Mouse (Mus musculus): Measurements from ENCODE around the gene Mettl9.

Mettl9 gene

DNA sequence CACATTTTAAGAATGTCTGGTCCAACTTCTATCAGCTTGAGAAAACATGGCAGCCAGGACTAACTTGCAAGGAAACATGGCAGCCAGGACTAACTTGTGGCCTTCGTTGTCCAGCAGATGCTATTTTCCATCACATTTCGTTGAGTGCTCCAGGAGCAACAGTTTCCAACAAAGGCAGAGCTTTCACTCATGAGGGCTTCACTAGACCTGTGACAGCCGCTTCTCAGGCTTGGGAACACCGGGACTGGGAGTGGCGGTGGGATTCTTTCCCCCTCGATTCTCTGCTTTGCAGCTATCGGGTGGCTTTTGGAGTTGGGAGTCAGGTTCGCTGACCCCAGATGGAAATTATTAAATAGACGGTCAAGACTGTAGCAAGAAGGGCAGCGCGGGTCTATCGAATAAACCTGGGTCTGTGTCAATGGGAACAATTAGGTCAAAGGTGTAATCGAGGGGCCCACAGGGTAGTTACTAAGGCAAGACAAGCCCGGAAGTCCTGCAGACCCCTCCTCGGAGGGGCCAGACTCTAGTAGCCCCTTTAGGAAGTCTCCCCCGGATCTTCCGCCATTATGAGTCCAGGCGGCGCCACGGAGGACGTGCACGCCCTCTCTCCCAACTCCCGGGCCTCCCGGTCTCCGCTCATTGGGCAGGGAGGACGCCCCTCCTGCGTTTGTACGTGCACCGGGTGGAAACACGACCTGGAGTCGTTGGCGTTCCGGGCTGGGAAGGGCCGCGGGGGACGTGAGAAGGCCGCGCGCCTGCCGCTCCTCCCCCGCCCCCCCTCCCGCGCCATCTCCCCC is at the start of gene Mettl9:
Gene Mettl9, plus strand, starts transcription at position 590 of the 797 bp plus-strand sequence.
- 2% methylated on average over 42 of the region's 43 CpGs for WGBS

DNA sequence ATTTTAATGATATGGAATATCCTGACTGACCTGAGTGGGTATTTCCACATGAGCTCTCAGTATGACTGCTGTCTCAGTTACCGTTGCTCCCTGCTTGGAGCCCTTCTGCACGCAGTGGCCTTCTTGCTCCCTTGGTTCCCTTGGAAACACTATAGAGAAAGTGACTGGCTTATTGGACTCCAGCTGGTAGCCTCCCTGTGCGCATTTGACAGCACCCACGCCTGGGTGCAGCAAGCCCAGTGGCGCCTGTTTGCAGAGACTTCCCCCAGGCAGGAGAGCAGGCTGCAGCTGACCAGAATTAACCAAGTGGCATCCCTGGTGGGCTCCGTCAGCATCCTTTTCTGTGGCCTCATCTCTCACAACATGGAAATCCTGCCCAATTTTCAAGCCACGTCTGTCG is 43.1 kb upstream of the Mettl9 start:
- WGBS: 64% methylated on average over 8 of the region's 8 CpGs

DNA sequence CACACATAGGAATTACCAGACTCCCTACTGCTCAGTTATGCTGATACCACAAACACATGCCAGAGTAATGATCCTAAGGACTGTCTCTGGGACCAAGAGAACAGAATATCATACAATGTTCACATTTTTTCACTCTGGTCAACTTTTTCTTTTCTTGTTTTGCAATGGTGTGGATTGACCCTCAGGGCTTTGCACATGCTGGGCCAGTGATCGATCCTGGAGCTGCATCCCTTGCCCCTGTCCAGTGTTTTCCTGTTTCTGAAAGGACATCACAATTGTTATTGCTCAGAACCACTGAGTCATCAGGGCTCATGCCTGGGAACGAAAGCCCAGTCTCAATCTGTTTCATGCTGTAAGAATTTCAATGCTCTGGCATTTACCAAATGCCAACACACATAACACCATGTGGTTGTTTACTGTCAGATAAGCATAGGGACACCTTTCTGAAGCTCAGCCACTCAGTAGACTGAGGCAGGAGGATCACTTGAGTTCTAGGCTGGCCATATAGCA is 35.2 kb upstream of the Mettl9 start:
- 57% methylated on average over 2 of the region's 2 CpGs for WGBS

DNA sequence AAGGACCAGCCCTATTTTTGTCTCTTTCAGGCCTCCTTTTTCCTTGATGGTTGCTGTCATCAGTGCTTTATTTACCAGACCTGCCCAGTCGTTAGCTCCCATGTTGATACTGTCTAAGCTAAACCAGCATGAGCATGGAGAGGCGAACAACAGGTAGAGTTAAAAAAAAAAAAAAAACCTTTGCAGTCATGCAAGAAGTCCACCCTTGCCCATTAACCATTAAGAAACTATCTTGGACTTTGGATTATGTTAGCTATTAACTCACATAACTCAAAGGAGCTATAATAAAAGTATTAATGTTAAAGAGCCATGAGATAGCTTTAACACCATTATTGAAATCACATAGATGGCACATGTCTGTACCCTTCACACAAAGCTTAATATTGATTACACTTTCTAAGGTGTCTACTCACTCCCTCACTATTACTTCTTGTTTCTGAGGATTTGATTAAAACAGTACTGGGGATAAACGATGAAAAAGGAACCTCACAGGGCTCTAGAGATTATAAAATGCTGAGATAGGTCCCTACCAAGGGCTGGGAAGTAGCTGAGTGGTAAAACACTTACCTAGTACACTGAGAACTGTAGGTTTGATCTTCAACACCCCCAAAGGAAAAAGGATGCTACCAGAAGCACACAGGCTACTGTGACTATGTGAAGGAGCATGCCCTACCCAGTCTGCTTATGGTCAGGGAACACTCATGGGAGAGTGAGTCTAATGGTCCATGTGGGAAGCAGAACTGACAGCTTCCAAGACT is 34.0 kb upstream of the Mettl9 start:
- 88% methylated on average over 3 of the region's 3 CpGs for WGBS

DNA sequence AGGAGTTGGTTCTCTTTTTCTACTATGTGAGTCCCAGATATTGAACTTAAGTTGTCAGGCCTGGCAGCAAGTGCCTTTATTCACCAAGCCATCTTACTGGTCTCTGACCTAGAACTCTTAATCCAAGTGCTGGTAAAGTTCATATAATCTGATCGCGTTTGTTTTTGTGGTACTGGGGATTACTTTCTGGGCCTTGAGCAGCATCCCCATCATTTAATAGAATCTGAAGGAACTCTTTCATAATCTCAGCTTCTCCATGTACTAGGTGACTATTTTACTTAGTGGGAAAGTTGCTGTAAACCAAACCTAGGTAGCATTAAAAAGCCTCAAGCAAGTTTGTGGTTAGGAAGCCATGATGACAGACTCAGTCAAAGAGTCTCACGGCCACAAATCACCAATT is 32.4 kb upstream of the Mettl9 start:
- WGBS: 83% methylated on average over 3 of the region's 3 CpGs

DNA sequence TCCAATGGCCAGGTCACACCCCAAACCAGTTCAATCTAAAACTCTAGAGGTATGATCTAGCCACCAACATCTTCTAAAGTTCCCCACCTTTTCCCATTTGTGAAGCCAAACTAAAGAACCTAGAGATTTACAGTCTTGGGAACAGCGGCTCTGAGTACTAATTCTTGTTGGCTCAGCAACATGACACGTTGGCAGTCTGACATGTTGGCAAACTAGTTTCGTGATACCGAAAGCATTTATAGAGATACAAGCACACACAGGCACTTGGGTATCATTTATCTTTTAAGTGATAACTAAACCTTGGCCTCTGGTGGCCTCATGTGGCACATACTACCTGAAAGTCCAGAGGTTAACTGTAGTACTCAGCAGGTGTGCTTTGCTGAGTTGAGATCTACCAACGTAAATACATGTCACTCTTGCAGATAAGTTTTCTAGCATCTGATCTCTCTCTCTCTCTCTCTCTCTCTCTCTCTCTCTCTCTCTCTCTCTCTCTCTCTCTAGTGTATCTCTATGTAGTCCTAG is 31.8 kb upstream of the Mettl9 start:
- 73% methylated on average over 5 of the region's 5 CpGs for WGBS

DNA sequence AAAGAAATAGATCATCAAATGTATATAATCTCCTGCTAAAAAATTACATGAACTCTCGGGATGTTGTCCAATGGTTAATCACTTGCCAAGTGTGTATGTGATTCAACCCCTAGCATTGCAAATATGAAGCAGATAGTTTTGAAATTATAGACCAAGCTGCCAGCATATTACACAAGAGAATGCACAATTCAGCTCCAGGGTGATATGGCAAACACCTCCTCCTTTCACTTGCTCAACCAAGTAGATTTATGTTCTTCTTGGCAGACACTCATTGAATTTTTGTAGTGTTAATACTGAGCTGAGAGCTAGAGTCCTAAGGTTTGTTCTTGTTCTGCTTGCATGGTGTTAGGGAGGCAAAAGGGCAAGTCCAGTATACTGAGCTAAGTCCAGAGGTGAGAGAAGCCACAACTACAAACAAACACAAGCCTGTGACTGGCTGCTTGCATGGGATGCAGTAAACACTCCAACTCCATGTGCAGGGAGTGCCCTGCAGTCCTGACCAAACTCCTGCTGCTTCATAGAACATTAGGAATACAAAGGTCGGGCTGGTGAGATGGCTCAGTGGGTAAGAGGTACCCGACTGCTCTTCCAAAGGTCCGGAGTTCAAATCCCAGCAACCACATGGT is 30.3 kb upstream of the Mettl9 start:
- WGBS: 79% methylated on average over 4 of the region's 4 CpGs

DNA sequence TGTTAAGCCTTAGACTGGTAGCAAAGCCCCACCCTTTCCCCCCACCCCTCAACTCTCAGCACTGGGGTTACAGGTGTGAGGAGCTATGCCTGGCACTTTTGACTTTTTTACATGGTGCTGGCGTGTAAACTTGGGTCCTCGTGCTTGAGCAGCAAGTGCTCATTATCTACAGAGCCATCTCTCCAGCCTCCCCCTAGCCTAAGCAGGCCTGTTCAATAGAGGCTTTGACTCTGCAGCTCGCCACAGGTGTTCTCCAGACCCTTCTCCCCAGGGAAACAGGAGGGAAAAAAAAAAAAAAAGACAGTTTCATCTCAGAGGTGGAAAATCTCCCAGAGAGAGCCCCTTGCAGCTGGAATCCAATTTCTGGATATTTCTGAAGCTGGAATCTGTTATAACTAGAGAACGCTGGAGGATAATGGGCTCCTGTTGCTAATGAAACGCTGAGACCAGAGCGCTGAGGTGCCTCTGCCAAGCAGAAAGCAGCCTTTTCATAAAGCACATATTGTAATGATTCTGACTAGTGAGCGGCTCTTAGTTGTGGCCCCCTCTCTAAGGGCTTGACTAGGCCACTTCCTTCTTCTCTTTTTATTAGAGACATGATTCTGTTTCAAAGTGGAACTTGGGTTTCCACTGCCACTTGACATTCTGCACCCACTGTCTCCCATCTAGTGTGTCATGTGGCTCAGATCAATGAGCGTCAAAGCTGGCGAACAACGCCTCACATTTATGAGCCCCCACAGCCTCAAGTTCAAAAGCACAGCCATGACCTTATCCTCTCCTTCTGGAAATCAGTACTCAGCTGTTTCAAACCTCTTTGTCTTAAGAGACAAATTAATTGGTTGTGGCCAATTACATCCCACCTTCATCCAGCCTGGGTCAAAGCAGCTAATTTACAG is 22.2 kb upstream of the Mettl9 start:
- WGBS: 69% methylated on average over 10 of the region's 10 CpGs

DNA sequence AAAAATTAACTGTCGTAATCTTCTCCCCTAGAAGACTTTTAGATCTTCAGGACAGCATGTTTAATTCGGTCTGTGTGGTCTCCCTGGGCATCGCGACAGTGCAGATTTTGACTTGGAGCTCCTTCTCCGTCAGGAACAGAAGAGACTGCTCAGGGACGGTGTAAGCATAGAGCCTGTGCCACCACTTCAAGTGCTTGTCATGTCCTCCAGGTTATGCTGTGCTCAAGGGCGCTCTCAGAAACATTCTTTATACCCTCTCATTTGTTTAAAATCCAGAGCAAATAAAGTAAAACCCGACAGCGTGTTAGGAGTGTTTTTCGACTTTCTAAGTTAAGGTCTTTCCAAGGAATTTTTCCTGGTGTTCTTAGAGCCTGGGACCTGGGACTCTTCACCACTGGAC is 19.8 kb upstream of the Mettl9 start:
- 94% methylated on average over 10 of the region's 10 CpGs for WGBS

DNA sequence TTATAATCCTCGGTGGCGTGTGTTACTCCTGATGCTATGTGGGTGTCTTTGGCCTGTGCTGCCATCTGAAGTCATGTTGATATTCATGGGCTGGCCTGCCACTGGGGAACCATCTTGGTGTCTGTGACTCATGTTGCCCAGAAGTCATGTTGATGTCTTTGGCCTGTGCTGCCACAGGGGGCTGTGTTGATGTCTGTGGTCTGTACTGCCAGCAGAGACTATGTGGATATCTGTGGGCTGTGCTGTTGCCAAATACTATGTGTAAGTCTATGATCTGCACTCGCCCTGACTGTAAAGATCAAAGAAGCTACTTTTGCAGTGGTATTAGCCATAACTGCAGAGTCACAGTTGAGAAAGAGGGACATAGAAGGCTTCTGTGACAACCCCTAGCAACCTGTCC is 15.5 kb upstream of the Mettl9 start:
- WGBS: 81% methylated on average over 3 of the region's 3 CpGs

DNA sequence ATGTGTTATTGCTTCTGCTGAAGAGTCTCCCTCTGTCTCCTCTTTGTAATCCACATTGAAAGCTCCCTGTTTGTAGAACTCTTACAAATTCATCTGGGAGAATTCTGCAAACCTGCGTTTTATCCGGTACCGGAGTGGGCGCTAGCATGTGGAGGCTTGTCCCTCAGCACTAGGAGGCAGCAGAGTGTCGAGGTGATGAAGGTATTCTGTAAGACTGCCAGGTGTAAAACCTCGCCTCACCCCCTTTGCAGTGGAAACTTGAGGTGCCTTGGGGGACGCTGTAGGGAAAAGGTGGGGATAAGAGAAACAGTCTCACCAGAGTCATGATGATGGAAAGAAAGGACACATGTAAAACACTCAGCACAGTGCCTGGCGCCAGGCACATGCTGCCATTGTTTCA is 14.0 kb upstream of the Mettl9 start:
- WGBS: 44% methylated on average over 8 of the region's 8 CpGs

DNA sequence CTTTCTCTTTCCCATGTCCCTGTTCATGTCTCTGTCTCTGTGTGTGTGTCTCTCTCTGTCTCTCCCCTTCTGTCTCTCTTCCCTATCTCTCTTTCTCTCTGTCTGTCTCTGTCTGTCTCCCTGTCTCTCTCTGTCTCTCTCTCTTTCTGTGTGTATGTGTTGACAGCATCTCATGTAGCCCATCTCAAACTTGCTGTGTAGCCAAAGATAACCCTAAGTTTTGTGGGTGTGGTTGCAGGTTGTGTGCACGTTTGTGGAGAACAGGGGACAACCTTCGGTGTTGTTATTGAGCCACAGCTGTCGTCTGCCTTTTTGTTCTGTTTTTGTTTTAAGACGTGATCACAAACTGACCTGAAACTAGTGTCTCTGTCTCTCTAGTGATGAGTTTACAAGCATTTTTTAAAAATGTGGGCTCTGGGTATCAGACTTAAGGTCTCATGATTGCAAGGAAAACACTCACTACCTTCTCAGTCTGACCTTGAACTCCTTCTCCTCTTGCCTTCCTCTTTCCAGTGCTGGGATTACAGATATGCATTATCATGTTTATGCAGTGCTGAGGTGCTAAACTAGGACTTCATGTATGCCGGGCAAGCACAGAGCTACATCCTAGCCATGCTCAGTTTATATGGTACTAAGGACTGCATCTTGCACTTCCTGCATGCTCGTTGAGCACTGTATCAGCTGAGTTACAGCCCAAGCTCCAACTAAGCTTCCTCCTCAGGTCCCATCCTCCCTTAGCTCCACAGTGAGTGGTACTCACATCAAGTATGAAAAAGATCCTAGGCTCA is 8.8 kb upstream of the Mettl9 start:
- 80% methylated on average over 6 of the region's 6 CpGs for WGBS

DNA sequence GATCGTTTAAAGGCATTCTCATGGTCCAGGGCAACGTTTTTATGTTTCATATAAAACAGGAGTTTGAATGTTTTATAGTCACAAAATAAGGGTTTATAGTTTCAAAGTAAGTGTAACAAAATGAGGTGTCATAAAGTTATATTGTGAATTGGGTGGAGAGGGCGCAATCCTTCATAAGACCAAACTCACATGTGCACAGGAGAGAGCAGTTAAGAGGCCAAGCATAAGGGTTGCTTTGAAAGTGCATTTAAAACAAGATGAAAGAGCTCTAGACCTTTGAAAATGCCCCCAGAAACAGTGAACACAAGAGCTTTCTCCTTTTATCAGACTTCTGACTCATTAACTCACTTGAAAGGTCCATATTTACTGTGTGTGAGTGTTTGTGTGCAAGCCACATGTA is 7.9 kb upstream of the Mettl9 start:
- 74% methylated on average over 3 of the region's 3 CpGs for WGBS

DNA sequence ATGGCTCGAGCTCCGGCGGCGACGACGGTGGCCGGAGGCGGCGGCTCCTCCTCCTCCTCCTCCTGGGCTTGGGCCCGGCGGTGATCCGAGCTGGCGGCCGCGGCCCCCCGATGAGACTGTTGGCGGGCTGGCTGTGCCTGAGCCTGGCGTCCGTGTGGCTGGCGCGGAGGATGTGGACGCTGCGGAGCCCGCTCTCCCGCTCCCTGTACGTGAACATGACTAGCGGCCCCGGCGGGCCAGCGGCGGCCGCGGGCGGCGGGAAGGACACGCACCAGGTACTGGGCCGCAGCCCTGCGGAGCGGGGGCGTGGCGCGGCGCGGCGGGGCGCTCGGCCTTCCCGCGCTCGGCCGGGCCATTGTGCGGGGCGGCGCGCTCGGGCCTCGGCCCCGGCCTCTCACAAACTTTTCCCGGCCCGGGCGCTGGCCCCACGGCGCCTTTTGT is 476 bp downstream of the Mettl9 start:
- WGBS: under 1% methylated on average over 55 of the region's 63 CpGs

DNA sequence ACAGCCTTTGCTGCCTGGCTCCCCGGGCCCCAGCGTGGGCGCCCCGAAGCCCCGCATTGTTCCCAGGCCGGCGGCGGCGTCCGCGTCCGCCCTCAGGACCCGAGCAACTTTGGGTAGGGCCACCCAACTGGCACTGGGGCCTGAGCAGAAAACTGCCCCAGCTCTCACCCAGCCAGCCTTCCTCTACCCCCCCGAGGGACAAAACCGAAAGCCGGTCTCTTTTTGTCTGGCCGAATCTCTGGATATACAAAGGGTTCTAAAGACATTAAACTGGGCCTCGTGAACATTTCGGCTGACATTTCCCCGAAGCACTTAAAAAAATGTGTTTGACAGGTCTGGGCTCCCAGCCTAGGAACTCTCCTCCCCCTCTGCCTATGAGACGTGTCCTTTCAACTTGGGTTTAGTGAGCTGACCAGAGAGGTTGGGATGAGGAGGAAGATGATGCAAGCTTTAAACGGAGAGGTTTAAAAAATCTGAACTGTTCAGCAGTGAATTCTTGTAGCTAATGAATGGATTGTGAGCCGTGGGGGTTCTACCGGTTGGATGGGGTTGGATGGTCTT is 996 bp downstream of the Mettl9 start:
- 1% methylated on average over 24 of the region's 24 CpGs for WGBS

DNA sequence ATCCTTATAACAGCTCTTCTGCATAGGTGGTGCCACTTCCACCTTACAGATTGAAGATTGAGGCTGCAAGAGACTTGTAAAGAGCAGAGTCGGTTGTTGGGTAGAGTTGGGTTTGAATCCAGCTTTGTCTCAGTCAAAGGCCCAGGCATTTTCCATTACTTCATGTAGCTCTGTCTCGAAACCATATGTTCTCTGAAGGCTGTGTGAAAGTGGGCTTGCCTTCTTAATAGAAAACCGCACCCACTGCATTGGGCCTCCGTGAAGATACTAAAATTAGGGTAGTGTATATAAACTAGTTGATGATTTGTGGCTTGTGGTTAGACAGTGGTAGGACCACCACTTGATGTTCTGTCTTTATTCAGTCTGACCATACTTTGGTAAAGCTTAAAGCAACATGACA is 6.3 kb downstream of the Mettl9 start:
- 79% methylated on average over 4 of the region's 4 CpGs for WGBS

DNA sequence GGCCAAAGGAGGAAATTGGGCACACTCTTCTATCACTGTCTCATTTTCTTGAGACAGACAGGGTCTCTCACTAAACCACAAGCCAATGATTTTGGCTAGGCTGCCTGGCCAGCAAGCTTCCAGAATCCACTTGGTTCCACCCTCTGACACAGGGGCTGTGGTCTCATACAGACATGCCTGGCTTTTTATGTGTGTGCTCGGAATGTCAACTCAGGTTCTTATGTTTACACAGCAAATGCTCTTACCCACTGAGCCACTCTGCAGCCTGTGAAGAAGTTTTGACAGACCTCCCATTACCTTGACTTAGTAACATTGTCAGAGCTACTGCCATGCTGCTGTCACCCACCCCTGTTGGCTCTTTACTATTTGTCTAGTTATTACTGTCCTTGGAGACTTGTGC is 7.7 kb downstream of the Mettl9 start:
- WGBS: 77% methylated on average over 1 of the region's 1 CpGs

DNA sequence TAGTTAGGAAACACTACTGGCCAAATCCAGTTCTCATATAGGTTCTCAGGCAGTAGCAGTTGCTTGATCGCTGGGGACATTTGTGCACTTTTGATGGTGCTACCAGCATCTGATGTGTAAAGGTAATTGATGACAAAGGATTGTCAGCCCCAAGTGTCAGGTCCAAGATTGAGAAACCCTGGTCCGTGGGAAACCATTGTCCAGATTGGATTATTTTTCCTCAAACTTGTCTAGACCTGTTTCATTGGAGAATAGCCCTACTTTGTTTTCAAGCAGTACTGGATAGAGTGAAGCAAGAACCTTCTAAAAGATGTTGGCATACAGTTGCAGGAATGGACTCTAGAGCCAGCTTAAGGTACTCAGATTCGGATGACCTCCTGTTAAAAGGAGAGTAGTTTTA is 8.8 kb downstream of the Mettl9 start:
- WGBS: 97% methylated on average over 3 of the region's 3 CpGs

DNA sequence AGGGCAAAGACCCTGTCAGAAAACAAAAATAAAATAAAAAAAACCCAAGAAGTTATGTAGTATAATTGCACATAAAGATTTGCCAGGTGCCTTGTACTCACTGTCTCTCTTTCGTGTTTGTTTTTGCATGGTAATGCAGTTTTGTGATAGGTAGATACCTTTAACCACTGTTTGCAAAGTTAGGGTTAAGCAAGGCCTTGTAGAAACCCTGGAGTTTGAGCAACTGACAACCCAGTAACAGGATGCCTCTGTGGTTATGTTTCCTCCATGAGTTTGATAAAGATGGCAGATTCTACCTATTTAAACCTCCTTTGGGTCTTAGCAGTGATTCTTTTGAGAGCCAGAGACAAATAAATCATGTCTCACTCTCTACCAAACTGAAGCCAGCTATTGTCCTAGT is 9.3 kb downstream of the Mettl9 start:
- 98% methylated on average over 1 of the region's 1 CpGs for WGBS

DNA sequence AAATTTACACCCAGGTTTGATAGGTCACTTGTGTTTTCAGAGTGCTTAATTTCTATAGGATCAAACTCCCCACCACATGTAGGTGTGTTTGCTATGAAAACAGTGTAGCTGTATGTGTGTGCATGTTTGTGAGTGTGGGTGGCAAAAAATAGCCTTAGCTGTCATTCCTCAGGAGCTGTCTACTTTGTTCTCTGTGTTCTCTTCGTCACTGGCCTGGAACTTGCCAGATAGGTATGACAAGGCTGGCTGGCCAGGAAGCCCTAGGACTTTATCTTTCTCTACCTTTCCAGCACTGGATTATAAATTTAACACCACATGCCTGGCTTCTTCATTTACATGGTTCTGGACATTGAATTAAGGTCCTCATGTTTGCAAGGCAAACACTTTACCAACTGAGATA is 10.0 kb downstream of the Mettl9 start:
- WGBS: 84% methylated on average over 1 of the region's 1 CpGs

All from cerebral cortex, adult 2 months (tissue).